Mouse (Mus musculus) liver, embryonic 14.5 days (tissue): ENCODE measurements at regions not wholly inside any gene's neighbourhood (a gene's known extent, or its start where the extent isn't known, plus 50 kb on each side); places are given as distances from the start of the nearest gene placed in this dataset.

Source experiments
- CTCF ChIP-seq: IDR thresholded peaks from 2 replicates; pipeline ENCODE4 v1.5.1; 2016; ENCODE audit warnings: antibody characterized with exemption, low read depth, control low read depth
- EP300 ChIP-seq: IDR thresholded peaks from 2 replicates; pipeline ENCODE4 v1.6.1; 2016; ENCODE audit warnings: antibody characterized with exemption, low read depth

DNA sequence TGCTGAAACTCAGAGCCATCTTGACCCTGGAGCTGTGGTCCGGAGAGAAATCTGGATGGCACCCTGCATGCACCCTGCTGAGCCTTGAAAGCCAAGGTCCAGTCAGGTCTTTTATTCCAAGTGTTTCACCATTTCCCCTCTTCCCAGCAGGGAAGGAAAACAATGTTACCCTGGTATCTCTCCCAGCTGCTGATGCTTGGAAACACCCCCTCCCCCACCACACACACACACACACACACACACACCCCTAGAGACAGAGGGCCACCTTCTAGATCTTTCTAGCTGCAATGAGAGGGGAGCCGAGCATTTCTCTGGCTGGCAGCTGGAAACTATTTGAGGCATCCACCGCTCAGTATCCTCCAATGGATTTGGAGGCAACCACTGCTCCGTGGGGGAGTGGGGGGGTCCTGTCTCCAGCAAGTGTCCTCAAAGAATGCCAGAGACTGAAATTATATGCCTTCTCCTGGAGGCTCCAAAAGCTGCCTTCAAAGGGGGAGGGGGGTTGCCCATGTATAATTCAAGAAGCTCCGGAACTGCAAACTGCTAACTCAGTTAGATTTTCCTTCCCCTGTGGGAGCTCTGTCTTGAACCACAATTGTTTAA, 87.2 kb upstream of the Med13l start:
- no peak for TF ChIP-seq EP300
- TF ChIP-seq CTCF, result no peak
